Mouse (Mus musculus): Measurements from ENCODE around the gene Irf9.
A peak's percentile ranks its signal among the peaks of the same experiment; 100 is the strongest.

The Irf9 gene

DNA sequence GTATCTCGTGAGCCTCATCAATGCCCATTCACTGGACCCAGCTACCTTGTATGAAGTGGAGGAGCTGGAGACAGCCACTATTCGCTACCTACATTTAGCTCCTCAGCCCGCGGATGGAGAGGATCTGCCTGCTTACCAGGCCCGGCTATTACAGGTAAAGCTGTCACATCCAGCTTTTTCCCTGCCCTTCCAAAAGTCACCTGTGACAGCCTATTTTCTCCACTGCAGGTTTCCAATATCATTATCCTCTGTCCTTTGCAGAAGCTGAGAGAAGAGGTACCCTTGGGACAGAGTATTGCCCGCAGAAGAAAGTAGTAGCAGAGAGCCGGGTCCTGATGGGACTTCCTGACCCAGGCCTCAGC is at the start of gene Irf9:
Gene Irf9 (plus strand): TSS at position 301 of the 362 bp plus-strand sequence.
- DNase-seq (ENCODE audit: low spot score in 2 of 2): no peak

GRCm38 (mm10) chr14:55554635-55555034 is 48.7 kb upstream of the Irf9 start:
- no peak for DNase-seq (ENCODE audit: low spot score in 2 of 2)

DNA sequence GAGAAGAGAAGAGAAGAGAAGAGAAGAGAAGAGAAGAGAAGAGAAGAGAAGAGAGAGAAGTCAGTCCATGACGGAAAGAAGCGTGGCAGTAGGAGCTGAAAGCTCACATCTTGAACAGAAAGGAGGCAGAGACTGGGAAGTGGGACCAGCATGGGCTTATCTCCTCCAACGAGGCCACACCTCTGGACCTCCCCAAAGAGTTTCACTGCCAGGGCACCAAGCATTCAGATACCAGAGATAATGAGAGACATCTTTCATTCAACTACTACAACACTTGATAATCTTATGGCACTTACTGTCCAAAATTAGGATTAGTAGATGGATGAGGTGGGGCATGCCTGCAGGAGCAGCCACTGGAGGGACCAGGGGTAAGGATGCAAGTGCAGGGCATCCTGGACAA is 47.6 kb upstream of the Irf9 start:
- no peak for DNase-seq (ENCODE audit: low spot score in 2 of 2)

DNA sequence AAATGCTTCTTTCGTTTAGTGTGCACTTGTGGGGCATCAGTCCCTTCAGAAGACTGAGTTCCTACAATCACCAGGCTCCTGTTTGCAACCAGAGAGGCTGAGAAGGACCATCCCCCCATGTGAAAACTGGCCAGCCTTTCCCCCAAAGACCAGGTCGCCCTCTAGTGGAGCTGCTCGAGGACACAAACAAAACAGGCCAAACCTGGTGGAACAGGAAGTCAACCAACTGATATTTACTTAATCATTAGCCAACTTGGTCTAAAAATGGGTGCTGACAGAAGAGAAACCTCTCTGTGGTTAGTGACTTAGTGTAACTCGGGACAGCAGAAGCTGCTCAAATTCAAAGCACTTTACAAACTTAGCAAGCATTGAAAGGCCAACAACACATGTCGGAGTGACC is 46.4 kb upstream of the Irf9 start:
- peak; percentile 62 to 75 for DNase-seq (ENCODE audit: low spot score in 2 of 2)

GRCm38 (mm10) chr14:55557587-55557986 is 45.8 kb upstream of the Irf9 start:
- DNase-seq (ENCODE audit: low spot score in 2 of 2): no peak

GRCm38 (mm10) chr14:55558740-55559448 is 44.5 kb upstream of the Irf9 start:
- DNase-seq (ENCODE audit: low spot score in 2 of 2): no peak

DNA sequence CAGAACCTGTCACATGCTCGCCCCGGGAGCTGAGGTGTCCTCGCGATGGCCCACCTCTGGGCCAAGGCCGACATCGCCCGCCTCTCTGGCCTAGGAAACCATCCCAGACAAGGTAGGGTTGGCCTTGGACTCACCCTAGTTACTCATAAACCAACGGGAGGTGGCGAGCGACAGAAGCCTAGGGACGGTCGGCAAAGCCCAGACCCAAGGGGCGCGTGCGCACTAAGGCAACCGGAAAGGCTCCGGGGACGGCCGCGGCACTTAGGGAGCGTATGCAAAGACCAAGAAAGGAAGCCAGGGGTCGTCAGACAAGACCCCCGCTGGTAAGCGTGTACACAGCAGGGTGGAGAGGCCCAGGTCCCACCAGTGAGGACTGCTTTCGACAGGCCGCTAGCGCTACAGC is 43.6 kb upstream of the Irf9 start, which contains the start of gene Dcaf11:
Gene Dcaf11 (plus strand): TSS at position 208 of the 403 bp plus-strand sequence.
- peak; percentile 88 to 89 for DNase-seq (ENCODE audit: low spot score in 2 of 2)

- DNase-seq (ENCODE audit: low spot score in 2 of 2): peak; percentile 98 to 99
Observed at GRCm38 (mm10) chr14:55560202-55561073, 42.9 kb upstream of the Irf9 start, which contains the start of gene A730061H03Rik. A730061H03Rik (minus strand) TSS chr14:55560406.

- DNase-seq (ENCODE audit: low spot score in 2 of 2): no peak
Observed at GRCm38 (mm10) chr14:55561860-55562259, 41.5 kb upstream of the Irf9 start.

DNA sequence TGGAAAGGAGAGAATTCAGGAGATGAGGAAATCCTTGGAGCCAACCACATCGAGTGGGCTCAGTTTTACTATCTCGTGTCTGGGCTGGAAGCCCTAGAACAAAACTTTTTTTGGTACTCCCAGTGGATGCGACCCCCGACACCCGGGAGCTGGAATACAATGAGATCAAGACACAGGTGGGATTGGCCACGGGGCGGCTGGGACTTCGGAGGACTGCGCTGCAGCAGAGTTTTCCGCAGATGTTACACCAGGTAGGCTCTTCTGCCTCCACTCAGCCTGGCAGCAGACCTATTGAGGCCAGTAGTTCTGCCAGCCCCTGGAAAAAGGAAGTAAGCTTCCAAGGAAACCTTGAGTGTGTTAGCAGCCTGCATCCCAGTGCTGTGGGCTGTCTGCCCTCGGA is 40.1 kb upstream of the Irf9 start:
- no peak for DNase-seq (ENCODE audit: low spot score in 2 of 2)

GRCm38 (mm10) chr14:55565748-55566147 is 37.6 kb upstream of the Irf9 start:
- DNase-seq (ENCODE audit: low spot score in 2 of 2): no peak

DNA sequence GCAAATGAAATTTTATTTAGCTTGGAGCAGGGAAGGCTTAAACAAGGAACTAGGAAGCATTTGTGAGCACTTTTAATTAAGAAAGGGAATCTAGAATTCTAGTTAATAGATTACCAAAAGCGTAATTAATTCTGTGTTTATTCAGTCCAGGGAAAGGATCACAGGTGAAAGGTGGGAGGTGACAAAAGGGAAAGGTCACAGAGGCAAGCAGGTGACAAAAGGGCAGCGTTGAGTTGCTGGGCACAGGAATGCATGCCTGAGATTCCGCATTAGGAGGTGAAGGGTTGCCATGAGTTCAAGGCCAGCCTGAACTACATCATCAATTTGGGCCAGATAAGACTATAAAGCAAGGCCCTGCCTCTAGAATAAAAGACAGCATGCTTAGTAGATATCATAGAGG is 35.9 kb upstream of the Irf9 start:
- DNase-seq (ENCODE audit: low spot score in 2 of 2): no peak

DNA sequence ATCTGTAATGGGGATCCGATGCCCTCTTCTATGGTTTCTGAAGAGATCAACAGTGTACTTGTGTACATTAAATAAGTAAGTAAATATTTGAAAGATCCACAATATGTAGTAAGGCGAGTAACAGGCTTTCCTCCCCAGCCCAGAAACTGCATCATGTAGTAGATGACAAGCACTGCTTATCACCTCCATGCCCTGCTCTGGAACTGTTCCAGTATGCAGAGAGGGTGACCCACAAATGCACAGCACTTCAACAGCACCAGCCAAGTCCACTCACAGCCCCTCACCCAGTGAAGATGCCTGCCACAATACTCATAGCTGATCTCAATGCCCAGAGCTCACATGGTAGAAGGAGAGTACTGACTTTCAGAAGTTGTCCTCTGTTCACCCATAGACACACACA is 32.8 kb upstream of the Irf9 start:
- DNase-seq (ENCODE audit: low spot score in 2 of 2): no peak

DNA sequence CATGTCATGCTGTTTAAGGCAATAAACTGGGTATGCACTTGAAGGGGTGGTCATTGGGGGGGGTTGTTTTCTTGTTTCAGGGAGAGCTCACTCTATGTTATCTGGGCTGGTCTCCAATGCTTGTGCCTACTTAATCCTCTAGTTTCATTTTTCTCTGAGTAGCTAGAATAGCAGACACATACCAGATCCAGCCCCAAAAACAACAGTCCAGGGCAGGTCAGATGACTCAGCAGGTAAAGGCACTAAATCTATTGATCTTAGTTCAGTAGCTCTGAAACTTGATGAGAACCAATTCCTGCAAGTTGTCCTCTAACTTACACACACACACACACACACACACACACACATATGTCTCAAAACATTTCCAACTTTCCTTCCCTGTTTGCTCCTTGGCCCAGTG is 31.6 kb upstream of the Irf9 start:
- DNase-seq (ENCODE audit: low spot score in 2 of 2): no peak

GRCm38 (mm10) chr14:55575302-55575701 is 28.1 kb upstream of the Irf9 start, which contains the start of gene Fitm1:
Fitm1 (plus strand) TSS chr14:55575617.
- no peak for DNase-seq (ENCODE audit: low spot score in 2 of 2)

GRCm38 (mm10) chr14:55575711-55576110 is 27.7 kb upstream of the Irf9 start:
- no peak for DNase-seq (ENCODE audit: low spot score in 2 of 2)

DNA sequence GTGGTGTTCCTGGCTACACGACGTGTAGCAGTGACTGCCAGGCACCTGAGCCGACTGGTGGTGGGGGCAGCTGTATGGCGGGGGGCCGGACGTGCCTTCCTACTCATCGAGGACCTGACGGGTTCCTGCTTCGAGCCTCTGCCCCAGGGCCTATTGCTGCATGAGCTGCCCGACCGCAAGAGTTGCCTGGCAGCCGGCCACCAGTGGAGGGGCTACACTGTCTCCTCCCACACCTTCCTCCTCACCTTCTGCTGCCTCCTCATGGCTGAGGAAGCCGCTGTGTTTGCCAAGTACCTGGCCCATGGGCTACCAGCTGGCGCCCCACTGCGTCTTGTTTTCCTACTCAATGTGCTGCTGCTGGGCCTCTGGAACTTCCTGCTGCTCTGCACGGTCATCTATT is 27.0 kb upstream of the Irf9 start:
- no peak for DNase-seq (ENCODE audit: low spot score in 2 of 2)

GRCm38 (mm10) chr14:55577871-55578667 is 25.3 kb upstream of the Irf9 start, which contains the start of gene Psme1:
Psme1 (plus strand) TSS chr14:55578123.
- peak; percentile 62 to 69 for DNase-seq (ENCODE audit: low spot score in 2 of 2)

DNA sequence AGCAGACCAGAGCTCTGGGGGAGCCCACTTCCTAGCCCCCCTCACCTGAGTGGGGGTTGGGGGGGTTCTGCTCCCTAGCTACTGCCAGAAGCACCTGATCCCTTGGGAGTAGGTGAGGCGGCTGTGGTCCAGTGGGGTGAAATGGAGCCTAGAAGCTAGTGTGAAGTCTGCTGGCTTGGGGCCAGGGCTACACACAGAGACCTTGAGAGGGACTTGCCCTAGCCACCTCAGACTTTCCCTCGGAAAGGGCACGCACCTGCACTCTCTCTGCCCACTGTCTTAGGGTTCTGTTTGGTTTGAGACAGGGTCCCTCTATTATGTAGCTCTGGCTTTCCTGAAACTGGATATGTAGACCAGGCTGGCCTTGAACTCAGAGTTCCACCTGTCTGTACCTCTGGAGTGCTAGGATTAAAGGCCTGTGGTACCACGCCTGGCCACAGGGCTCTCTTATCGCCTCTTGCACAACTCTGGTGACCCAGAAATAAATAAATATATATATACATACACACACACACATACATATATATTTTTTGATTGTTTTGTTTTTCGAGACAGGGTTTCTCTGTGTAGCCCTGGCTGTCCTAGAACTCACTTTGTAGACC is 24.6 kb upstream of the Irf9 start:
- DNase-seq (ENCODE audit: low spot score in 2 of 2): peak in 1 of 2 experiments; percentile 24

DNA sequence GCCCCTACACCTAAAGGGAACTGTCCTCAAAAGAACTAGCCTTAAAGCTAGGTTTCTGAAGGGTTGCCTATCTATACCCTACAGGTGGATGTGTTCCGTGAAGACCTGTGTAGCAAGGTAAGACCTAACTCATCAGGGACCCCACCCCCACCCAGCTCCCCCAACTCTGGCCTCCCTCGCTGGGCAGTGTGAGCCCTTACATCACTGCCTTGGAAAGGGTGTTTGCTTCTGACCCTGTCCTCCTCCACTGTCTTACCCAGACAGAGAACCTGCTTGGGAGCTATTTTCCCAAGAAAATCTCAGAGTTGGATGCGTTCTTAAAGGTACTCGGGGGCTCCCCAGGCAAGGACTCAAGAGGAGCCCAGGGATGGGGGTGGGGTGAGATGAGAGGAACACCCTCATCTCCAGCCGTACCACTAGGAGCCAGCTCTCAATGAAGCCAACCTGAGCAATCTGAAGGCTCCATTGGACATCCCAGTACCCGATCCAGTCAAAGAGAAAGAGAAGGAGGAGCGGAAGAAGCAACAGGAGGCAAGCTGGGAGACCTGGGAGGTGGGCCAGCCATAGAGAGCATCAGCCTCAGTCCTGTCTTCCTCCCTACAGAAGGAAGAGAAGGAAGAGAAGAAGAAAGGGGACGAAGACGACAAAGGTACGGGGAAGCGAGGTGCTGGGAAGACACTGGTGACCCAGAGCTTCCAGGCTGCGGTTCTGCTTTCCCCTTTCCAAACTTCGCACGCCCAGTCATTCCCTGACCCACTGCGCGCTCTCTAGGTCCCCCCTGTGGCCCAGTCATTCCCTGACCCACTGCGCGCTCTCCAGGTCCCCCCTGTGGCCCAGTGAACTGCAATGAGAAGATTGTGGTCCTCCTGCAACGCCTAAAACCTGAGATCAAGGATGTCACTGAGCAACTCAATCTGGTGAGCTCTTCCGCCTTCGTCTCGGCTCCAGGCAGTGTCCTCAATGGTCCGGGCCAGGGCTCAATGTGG is 23.6 kb upstream of the Irf9 start:
- DNase-seq (ENCODE audit: low spot score in 2 of 2): no peak

Measured in frontal cortex, postnatal 36 days (tissue).